Mouse (Mus musculus): ENCODE measurements around the gene Psmd7.
A peak's percentile ranks its signal among the peaks of the same experiment; 100 is the strongest.

The Psmd7 gene

DNA sequence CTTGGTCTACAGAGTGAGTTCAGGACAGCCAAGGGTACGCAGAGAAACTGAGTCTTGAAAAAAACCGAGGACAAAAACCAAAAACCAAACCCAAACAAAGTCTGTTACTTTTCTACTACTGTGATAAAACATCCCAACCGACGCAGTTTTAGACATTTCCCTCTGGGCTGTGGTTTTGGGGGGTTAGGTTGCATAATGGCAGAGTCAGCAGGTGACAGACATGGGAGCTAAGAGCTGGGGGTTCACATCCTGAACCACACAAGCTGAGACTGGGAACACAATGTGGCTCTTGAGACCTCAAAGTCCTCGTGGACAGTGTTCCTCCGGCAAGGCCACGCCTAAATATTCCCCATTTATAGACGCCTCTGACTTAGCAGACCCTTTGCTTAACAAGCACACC lies 10.1 kb downstream of the Psmd7 start:
- DNase-seq (ENCODE audit: low spot score), result no peak

DNA sequence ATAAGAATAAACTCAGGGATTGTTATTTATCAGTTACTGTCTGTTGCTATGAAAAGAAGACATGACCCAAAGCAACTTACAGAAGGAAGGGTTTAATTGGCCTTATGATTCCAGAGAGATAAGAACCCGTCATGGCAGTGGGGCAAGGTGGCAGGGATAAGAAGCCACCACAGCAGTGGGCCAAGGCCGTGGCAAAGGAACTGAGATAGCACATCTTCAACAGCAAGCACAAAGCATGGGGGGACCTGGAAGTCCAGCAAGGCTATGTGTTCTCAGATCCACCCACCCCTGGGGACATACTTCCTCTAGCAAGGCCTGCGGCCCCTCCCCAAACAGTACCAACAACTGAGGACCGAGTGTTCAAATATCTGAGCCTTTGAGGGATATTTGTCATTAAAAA lies 10.6 kb downstream of the Psmd7 start:
- no peak for DNase-seq (ENCODE audit: low spot score)

DNA sequence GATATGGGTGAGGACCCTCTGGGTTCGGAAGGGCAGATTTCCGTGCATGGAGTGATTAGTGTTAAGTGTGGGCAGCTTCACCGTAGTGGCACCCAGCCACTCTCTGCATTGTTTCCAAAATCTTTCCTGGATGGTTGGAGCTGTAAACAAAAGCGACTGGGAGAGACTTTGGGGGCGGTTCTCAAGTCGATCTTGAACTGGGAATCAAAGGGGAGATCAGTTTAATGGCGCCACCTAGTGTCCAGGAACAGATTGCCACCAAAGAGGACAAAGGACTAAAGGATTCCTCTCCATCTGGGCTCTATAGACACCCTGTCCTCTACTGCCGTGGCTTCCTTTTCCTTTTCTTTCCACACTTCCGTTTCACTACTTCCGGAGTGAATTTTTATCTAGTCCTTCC lies 11.6 kb downstream of the Psmd7 start:
- DNase-seq (ENCODE audit: low spot score), result peak; percentile 89

DNA sequence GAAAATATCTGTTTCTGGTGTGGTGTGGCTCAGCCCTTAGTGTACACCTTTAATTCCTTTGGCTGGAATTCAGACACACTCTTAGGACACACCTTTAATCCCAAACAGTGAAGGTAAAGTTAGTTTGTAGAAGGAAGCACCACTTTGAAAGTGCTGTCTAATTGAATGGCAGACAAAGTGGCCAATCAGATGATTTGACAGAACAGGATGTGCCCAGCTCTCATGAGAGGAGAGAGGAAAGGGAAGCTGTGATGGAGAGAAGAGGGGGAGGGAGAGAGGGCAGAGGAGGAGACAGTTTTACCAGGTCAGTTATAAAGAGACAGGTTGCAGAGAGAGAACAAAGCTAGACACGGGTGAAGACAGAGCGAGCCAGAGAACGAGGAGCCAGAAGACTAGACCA lies 13.5 kb downstream of the Psmd7 start:
- no peak for DNase-seq (ENCODE audit: low spot score)

DNA sequence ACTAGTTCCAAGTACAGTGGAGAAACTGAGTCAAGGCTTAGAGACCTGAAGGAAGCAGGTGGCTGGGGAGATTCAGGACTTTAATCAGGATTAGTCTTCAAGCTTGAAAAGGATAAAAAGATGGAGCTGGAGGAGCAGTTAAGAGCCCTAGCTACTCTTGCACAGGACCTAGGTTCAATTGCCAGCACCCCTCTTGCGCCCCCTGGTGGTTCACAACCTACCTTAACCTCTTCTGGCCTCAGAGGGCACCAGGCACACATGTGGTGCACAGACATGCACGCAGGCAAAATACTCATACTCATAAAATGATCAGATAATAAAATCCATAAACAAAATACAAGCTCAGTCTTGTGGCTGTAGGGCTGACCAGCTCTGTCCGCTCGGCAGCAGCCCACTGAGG lies 15.8 kb downstream of the Psmd7 start:
- peak; percentile 63 for DNase-seq (ENCODE audit: low spot score)

DNA sequence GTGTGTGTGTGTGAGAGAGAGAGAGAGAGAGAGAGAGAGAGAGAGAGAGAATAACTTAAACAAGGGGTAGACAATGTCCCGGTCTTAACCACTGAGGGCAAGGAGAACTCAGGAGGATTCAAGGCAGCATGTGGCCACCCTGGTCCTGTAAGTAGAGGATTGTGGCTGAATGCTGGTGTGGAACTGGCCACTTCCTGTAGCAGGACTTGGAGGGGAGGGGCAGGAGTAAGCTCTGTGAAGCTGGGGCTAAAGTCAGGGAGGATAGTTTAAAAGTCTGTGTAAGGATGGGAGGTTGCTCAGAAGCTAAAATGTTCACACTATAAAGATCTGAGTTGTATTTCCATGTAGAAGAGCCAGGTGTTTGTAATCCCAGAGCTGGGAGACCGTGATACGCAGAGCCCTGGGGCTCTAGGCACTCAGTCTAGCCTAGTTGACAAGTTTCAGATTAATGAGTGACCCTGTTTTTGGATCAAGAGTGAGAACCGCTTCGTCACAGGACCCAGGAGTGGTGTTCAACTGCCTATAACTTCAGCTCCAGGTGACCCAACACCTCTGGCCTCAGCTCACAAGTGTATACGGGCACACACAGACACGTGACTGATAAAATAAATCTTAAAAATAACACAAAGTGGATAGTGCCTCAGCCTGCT lies 16.7 kb downstream of the Psmd7 start:
- no peak for DNase-seq (ENCODE audit: low spot score)

DNA sequence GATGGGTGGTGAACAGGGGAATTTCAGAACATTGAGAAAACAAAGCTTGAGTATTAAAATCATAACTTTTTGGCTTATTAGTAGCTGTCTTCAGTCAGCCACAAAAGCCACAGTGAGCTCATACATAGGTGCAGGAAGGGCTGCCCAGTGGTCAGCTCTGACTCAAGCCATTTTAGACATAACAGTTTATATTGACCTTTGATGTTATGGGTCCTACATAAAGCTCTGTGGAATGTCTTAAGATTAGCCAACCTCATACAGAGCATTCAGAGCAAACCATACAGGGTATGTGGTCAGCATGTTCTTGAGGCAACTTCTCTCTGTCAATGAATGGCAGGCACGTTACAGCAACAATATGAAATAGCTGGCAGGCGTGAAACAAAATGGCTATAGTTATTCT lies 17.2 kb downstream of the Psmd7 start:
- DNase-seq (ENCODE audit: low spot score), result no peak

DNA sequence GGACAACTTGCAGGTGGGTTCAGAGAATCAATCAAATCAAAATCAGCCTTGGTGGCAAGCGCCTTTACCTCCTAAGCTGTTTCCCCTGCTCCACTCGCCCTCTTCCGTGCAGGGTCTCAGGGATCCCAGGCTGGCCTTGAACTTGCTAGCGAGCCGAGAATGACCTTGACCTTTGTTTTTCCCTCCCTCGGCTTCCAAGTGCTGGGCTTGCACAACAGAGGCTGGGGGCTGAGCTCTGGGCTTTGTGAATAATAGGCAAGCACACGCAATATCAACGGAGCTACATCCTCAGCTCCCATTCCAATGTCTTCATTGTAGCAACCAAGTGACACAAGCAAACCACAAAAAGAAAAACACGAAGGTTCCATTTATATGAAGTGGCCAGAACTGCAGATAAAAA lies 26.1 kb downstream of the Psmd7 start:
- DNase-seq (ENCODE audit: low spot score), result no peak

DNA sequence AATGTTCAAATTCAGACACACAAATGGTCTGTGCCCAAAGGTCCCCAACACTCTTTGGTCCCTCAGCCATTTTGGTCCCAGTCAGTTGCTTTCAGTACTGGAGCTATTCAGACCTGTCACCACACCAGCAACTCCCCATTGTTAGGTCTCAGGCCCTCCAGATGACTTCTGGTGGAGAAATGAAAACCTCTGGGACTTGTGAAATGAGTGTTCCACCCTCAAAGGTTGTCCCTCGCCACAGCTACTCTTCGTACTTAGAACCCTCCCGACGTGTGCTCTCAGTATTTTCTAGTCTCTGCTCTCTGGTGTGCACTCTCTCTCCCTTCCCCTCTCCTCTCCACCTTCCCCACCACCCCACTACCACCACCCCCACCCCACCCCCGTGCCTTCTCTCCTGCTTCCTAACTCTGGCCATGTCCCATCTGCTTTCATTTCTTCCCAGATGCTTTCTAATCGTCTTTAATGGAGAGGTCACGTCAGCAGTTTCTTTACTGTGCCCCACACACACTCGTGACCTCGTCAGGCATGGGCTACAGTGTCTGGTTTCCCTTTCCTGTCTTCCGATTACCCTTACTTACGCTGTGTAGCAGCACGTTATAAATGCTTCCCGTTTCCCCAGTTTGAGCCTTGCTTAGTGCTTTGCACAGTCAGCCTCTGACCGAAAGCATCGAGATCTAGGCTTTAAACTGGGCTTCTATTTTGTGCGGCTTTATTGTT lies 27.3 kb downstream of the Psmd7 start:
- DNase-seq (ENCODE audit: low spot score), result no peak

DNA sequence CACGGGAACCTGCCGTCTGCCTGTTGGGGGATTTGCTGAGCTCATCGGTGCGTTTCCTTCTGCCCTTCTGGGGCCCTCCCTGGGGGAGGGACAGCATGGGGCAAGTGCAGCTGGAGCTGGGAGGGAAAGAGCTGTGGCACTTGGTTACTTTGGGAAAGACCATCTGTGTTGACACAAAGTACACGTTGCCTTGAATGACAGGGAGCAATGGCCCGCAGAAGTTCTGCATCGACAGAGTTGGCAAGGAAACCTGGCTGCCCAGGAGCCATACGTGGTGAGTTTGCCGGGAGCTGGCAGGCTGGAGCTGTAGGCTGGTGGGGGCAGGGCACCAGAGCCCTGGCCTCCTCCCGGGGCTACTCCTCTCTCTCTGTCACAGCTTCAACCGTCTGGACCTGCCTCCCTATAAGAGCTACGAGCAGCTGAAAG lies 31.7 kb downstream of the Psmd7 start:
- no peak for DNase-seq (ENCODE audit: low spot score)

DNA sequence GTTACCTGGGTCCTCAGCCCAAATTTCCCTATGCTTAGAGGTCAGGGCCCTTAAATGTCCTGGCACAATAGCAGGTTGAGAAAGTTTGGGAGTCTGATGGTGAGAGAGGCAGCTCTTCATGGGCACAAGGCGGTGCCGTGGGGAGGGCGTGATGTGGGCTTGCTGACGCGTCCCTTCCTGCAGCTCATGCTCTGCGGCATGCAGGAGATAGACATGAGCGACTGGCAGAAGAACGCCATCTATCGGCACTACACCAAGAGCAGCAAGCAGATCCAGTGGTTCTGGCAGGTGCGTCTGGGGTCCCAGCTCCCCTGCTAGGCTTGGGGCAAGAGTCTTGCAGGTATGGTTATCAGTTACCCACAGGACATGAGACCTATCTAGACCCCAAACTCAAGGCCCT lies 33.0 kb downstream of the Psmd7 start:
- DNase-seq (ENCODE audit: low spot score), result no peak

DNA sequence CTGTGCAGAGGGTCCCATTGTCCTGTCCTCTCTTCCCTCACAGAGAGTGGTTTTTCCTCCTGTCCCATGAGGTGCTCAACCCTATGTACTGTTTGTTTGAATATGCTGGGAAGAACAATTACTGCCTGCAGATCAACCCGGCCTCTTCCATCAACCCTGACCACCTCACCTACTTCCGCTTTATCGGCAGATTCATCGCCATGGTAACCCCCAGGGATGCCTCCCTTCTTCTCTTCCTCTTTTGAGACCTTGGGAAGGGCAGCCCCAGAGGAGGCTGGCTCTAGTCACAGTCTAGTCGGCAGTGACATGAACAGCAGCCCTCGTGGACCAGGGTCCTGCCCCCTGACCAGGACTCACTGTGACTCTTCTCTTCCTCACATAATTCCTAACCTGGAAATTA lies 36.0 kb downstream of the Psmd7 start:
- DNase-seq (ENCODE audit: low spot score), result no peak

DNA sequence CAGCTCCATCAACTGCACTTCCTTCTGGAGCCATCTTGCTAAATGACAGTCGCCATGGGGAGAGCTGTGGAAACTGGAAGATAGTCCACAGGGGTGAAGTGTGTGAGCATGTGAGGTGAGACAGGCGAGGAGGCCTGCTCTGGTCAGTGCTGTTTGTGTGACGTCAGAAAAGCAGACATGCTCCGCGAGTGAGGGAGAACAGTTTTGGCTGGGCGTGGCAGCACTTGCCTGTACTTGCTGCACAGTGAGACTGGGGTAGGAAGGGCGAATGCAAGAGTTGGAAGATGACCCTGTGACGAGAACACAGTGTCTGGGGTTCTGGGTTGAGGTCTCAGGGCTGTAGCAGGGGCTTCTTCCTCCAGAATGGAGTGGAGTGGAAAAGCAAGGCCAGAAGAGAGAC lies 41.4 kb downstream of the Psmd7 start:
- no peak for DNase-seq (ENCODE audit: low spot score)

DNA sequence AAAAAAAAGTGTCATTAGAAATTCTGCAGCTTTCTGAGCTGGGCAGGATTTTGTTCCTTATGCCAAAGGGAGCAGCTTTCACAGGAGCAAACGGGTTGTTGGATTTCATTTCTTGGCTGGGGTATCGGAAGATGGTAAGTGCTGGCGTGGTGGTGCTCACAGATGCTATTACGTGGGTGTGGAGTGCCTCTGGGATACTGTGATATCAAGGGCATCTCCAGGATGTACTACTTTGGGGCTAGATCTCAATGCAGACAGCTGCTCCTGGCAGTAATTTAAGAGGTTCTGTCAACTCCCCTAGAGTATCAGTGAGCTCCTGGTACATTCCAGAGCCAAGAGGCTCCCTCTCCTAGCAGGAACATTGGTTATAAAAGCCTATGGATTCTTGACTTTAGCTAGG lies 42.1 kb downstream of the Psmd7 start:
- peak; percentile 68 for DNase-seq (ENCODE audit: low spot score)

DNA sequence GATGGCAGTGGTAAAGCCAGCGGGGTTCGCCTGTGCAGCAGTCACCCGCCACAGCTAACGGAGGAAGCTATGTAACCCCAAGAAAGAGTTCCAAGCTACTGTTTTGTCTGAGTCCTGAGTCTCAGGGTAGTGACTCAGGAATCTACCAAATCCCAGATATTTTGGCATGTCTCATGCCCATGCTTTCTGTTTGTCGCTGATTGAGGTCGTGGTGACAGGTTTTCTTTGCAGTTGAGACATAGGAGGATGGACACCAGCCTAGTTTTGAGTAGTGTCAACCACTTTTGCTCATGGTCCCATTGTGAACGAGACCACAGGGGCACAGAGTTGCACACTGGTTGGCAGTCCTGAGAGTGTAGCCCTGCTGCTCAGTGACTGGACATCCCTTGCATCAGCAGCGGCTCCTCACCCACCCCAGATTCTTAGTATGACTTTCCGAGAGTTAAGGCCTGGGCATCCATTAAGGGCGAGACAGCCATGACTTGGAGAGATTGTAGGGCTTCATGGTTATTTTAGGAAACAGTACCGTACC lies 42.6 kb downstream of the Psmd7 start:
- DNase-seq (ENCODE audit: low spot score), result no peak

DNA sequence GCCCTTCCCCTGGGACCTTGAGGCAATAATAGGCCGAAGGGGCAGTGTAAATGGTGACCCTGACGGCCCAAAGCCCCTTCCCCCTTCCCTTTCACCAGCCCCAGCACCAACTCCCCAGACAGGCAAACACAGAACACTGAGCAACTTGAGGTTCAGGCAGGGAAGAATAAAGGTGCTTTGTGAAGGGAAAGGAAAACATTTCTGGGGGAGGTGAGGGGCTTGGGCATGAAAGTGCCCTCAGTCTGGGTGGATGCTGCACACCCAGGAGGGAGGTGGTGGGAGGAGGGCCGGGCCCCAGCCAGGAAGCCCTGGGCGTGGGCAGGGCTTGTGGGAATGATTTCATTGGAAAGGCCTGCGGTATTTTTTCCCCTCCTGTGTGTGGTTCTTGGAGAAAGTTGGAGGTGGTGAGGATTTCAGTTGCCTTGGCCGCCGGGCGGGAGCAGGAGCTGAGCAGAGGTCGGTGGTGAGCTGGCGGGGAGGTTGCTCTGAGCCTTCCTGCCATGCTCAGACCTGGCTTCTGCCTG lies 43.6 kb downstream of the Psmd7 start:
- DNase-seq (ENCODE audit: low spot score), result no peak

DNA sequence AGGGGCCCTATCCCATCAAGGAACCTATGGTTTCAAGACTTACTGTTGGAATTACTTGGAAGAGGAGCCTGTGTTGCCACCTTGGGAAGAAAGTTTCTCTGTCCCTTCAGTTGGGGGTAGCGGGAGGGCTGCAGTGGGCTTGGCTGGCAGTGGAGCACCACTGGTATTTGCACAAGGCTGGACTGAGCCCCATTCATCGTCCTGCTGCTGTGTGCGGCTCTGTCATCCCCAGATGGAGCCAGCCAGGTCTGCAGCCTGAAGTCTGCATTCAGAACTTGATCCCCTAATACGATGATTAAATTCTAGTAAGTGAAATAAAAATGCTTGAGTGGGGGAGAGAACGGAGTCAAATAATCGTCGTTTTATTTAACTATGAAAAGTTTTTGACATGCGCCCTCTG lies 44.1 kb downstream of the Psmd7 start:
- no peak for DNase-seq (ENCODE audit: low spot score)

DNA sequence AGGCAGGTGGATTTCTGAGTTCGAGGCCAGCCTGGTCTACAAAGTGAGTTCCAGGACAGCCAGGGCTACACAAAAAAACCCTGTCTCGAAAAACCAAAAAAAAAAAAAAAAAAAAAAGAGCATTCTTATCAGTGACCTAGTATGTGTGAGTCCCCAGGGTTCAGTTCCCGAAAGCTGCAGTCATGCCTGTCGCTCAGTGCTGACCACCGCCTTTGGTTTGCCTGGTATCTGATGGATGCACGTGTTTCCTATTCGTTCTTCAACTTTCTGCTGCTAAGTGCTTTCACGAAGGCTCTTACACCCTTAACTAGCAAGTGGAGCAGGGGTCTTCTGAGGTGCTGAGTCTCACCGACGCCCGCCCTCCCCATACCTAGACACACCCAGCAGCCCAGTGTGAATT lies 44.5 kb downstream of the Psmd7 start:
- DNase-seq (ENCODE audit: low spot score), result no peak

DNA sequence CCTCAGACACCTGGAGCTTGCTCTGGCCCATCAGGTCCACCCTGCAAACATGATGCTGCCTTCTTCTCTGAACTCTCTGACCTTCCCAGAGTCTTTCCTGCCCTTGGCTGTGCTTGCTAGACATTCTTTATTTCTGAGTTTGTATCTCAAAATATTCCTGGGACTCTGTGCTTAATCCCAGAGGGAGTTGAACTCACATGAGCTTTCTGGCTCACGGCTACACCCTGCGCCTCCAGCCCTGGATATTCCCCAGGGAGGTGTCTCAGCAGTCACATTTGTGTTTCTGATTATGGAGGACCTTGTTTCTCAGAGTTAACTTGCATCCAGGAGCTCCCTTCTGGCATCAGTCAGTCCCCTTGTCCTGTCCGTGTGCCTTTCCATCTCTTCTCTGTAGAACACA lies 46.1 kb downstream of the Psmd7 start:
- no peak for DNase-seq (ENCODE audit: low spot score)

DNA sequence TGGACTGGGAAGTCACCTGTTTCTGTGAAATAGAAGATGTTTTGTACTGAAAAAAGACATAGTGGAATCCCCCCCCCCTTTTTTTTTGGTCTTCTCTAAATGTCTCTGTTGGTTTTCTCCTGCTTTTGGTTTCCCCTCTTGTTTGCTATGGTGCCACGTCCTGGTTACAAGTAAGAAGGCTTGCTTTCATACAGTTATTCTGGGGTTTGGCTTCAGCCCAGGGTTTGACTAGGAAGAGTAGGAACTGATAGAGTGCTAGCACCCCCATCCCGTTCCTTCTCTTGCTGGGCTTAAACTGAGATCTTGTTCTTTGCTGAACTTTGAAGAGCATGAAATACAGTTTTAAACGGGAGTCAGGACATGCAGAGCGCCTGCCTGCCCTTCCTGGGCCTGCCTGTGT lies 46.9 kb downstream of the Psmd7 start:
- no peak for DNase-seq (ENCODE audit: low spot score)

DNA sequence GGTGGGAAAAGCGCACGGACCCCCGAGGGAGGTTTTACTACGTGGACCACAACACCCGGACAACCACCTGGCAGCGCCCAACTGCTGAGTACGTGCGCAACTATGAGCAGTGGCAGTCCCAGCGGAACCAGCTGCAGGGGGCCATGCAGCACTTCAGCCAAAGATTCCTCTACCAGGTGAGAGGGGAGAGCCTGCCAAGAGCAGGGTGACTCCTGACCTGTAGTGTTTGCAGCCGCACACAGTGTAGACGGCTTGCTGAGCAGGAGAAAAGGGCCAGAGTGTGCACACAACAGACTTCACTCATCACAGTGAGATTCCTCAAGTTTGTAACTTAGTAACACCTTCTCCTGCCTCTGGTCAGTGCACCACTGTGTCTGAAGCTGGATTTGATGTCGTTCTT lies 47.6 kb downstream of the Psmd7 start:
- no peak for DNase-seq (ENCODE audit: low spot score)

DNA sequence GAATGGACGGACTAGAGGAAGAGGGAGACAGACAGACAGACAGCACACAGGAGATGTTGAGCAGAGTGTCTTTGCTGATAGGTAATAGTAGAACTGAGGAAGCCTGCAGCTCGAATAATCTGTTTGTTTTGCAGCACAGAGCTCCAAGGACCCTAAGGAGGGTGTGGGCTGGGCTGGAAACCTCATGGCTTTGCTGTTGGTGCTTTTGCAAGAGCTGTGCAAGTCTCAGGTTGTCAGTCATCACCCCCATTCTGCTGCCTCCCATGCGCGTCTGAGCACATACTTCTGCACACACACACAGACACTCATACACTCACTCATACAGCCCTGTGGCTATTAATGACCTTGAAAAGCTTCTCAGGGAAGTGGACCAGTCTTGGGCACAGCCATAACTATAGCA lies 50.8 kb downstream of the Psmd7 start:
- DNase-seq (ENCODE audit: low spot score), result no peak
